Mouse (Mus musculus) hindbrain, embryonic 11.5 days (tissue): Measurements from ENCODE around the gene Caskin1. TPM values are rescaled to one million over a fixed set of nuclear protein-coding genes. Genes with fewer than 3 reads are reported as not detected.
A peak's percentile ranks its signal among the peaks of the same experiment; 100 is the strongest.

Source experiments
- ATAC-seq: fragments of 200-750 bp; cut with Nextera tagmentation; 2 replicates; pipeline ENCODE4 v1.8.0; 2017; ENCODE audit warnings: mild to moderate bottlenecking, moderate TSS enrichment, moderate library complexity; ENCODE audit not compliant: low FRiP score
- DNase-seq: peaks from one replicate; pipeline ENCODE4 v3.0.0-alpha.2; 2015; ENCODE audit warnings: low spot score
- H3K27ac ChIP-seq: fragments of 300-500 bp; sonication (generic); 2 replicates; pipeline ENCODE4 v1.5.1; 2014; ENCODE audit warnings: mild to moderate bottlenecking, low read depth, low read length
- H3K27me3 ChIP-seq: fragments of 300-500 bp; sonication (generic); 2 replicates; pipeline ENCODE4 v1.6.1; 2014; ENCODE audit warnings: mild to moderate bottlenecking, low read length, moderate library complexity, mixed read lengths; ENCODE audit not compliant: control insufficient read depth, insufficient read depth
- H3K36me3 ChIP-seq: fragments of 300-500 bp; sonication (generic); 2 replicates; pipeline ENCODE4 v1.6.1; 2014; ENCODE audit warnings: mild to moderate bottlenecking, low read length, moderate library complexity, mixed read lengths; ENCODE audit not compliant: control insufficient read depth, insufficient read depth
- H3K4me1 ChIP-seq: fragments of 300-500 bp; sonication (generic); replicated peaks from 2 replicates; pipeline ENCODE4 v1.6.1; 2014; ENCODE audit warnings: low read length, mixed read lengths; ENCODE audit not compliant: control insufficient read depth, insufficient read depth
- H3K4me2 ChIP-seq: fragments of 300-500 bp; sonication (generic); replicated peaks from 2 replicates; pipeline ENCODE4 v1.6.1; 2014; ENCODE audit warnings: mild to moderate bottlenecking, low read depth, low read length
- H3K4me3 ChIP-seq: fragments of 300-500 bp; sonication (generic); 2 replicates; pipeline ENCODE4 v1.5.1; 2014; ENCODE audit warnings: low read depth, low read length
- H3K9ac ChIP-seq: fragments of 300-500 bp; sonication (generic); 2 replicates; pipeline ENCODE4 v1.6.1; 2014; ENCODE audit warnings: low read depth, low read length
- H3K9me3 ChIP-seq: fragments of 300-500 bp; sonication (generic); 2 replicates; pipeline ENCODE4 v1.6.1; 2016; ENCODE audit warnings: low read length; ENCODE audit not compliant: control insufficient read depth
- WGBS: fragments of 180-500 bp; shearing (Covaris S2); extraction: QIAGEN DNeasy Blood & Tissue Kit; methylation state at CpG from one replicate; pipeline ENCODE4 v1.1.7; 2014; 5-methylcytosine and 5-hydroxymethylcytosine counted together
- polyA plus RNA-seq: library from polyadenylated mRNA; unstranded; fragments of >200 nt; fragmentation: Nextera tagmentation; extraction: Ambion mirVana; gene quantifications from 2 replicates; pipeline ENCODE4 v1.2.1, GENCODE M21; 2014

Gene Caskin1
- polyA plus RNA-seq, 1 experiment from 2014 or later: 9.2 TPM

DNA sequence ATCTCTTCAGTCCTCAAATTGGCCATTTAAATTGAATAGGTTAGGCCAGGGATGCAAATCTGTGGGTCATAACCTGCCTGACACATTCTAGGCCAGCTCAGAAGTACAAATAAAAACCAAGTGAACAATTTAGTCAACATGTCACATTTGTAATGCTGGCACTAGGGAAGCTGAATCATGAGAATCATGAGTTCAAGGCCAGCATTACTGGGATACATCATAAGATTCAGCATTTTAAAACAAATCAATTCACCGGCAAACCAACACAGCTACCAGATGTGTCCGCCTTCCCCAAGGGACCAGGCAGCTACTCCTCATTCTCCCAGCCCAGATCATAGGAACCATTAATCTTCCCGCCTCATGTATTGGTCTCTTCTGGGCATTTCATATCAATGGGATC, 4.9 kb upstream of the Caskin1 start:
- no peak for DNase-seq
- Histone ChIP-seq H3K27me3 (no peaks in the 10 kb centered on the region), H3K36me3 (no peaks in the 10 kb centered on the region), H3K4me2 (no peak overlapping the region), H3K4me3 (no peak overlapping the region), H3K9ac (no peak overlapping the region), H3K4me1 (peaks cover 4% of the 10 kb centered on the region), H3K9me3 (no peaks in the 10 kb centered on the region), H3K27ac (no peak overlapping the region)
- 72% methylated on average over 3 of the region's 3 CpGs for WGBS
- no peak for ATAC-seq

DNA sequence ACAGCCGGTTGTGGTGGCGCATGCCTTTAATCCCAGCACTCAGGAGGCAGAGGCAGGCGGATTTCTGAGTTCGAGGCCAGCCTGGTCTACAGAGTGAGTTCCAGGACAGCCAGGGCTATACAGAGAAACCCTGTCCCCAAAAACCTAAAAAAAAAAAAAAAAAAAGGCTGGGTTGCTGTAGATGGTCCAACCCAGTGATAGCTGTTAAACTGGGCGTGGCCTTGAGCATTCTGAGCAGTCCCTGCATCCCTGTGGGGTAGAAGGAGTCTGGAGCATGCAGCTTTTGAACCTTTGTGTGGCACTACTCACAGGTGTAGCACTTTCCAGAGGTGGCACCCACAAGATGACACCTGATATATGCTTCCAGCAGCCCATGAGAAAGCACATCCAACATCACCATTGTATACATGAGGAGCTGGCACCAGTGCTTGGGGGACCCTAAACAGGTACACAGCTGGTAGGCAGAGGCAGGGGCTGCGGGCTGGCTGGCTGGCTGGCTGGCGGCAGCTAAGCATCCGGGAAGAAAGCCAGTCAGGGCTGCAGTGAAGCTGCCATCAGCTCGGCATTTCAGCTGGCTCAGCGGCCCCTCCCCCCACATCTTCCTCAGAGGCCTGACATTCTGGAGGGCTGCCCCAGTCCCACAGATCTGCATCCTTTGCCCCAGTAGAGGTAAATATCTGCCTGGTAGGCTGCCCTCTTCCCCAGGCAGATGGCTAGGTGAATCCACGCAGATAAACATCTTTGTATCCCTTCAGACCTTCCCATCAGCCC, 3.1 kb upstream of the Caskin1 start:
- Histone ChIP-seq H3K27me3 (no peaks in the 10 kb centered on the region), H3K4me1 (peaks cover 12% of the 10 kb centered on the region), H3K9me3 (no peaks in the 10 kb centered on the region), H3K36me3 (no peaks in the 10 kb centered on the region), H3K9ac (peak overlapping the region; percentile 40; the same call in 1 of the 2 replicates), H3K27ac (peak overlapping the region; percentile 51; the same call in 1 of the 2 replicates), H3K4me2 (no peak overlapping the region), H3K4me3 (no peak overlapping the region)
- DNase-seq: peak; percentile 38
- 52% methylated on average over 11 of the region's 11 CpGs for WGBS
- no peak for ATAC-seq

GRCm38 (mm10) chr17:24488662-24489264, 362 bp downstream of the Caskin1 start:
- peak; percentile 72 for DNase-seq
- under 1% methylated on average over 34 of the region's 81 CpGs for WGBS

DNA sequence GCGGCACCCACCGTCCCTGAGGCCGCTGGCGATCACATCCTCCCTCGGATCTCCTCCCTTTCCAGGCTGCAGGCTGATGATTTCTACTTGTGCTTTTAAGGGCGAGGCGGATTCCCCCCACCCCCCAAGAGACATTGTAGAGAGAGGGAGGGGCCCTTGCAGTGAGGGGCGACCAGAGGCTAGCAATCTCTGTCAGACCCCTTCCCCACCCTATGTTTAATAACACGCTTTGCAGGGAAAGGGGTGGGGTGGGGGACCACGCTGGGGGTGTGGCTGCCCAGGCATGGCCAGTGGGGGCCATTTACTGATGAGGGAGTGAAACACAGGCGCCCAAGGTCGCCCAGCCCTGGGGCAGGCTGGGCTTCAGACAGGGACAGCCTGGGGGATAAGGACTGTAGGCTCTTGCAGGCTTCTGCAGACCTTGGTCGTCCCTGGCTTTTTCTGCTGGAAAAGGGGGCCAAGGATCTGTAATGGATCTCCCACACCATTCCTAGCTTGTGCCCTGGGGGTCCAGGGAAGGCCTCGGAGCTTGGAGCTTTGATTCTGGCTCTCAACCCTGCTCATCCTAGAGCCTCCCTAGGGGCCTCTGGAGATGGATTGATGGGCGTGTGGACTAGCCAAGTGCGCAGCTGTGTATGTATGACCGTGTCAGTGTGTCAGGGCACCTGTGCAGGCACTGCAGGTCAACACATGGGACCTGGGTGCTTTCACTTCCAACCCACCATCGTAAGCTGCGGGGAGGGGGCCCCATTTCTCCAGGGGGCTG, 1.0 kb downstream of the Caskin1 start:
- Histone ChIP-seq H3K9me3 (no peaks in the 10 kb centered on the region), H3K4me1 (peaks cover 12% of the 10 kb centered on the region), H3K36me3 (no peaks in the 10 kb centered on the region), H3K4me2 (peak overlapping the region; percentile 91), H3K27ac (peak overlapping the region; percentile 92), H3K4me3 (peak overlapping the region; percentile 75), H3K27me3 (no peaks in the 10 kb centered on the region), H3K9ac (peak overlapping the region; percentile 71)
- ATAC-seq (peak; percentile 68), DNase-seq (peak; percentile 58)
- WGBS: 16% methylated on average over 16 of the region's 19 CpGs

More at GRCm38 (mm10) chr17:24488662-24489264, 362 bp downstream of the Caskin1 start:
- Histone ChIP-seq H3K9ac (peak overlapping the region; percentile 71), H3K4me1 (peaks cover 12% of the 10 kb centered on the region), H3K27me3 (no peaks in the 10 kb centered on the region), H3K9me3 (no peaks in the 10 kb centered on the region), H3K27ac (peak overlapping the region; percentile 92), H3K36me3 (no peaks in the 10 kb centered on the region), H3K4me2 (peak overlapping the region; percentile 91), H3K4me3 (peak overlapping the region; percentile 75)
- peak; percentile 79 for ATAC-seq

GRCm38 (mm10) chr17:24490399-24490798, 2.0 kb downstream of the Caskin1 start:
- H3K4me3 ChIP-seq: no peak overlapping the region
- WGBS: 77% methylated on average over 4 of the region's 4 CpGs
- ATAC-seq: no peak
- no peaks in the 10 kb centered on the region for H3K9me3 ChIP-seq
- H3K36me3 ChIP-seq: no peaks in the 10 kb centered on the region
- no peak overlapping the region for H3K4me2 ChIP-seq
- H3K4me1 ChIP-seq: peaks cover 10% of the 10 kb centered on the region
- H3K27me3 ChIP-seq: no peaks in the 10 kb centered on the region
- H3K27ac ChIP-seq: no peak overlapping the region
- no peak overlapping the region for H3K9ac ChIP-seq
- DNase-seq: peak; percentile 38

- Histone ChIP-seq H3K27me3 (no peaks in the 10 kb centered on the region), H3K4me3 (no peak overlapping the region), H3K27ac (no peak overlapping the region), H3K4me1 (peaks cover 2% of the 10 kb centered on the region; the same call in 1 of the 2 replicates), H3K36me3 (no peaks in the 10 kb centered on the region), H3K9me3 (no peaks in the 10 kb centered on the region), H3K4me2 (no peak overlapping the region), H3K9ac (no peak overlapping the region)
- WGBS: 36% methylated on average over 2 of the region's 2 CpGs
- ATAC-seq (0 out of 2 replicates have a peak, but pooled peaks have one; percentile 26), DNase-seq (peak; percentile 72)
Measured at GRCm38 (mm10) chr17:24494627-24495335, 6.4 kb downstream of the Caskin1 start.

GRCm38 (mm10) chr17:24495443-24495842, 7.0 kb downstream of the Caskin1 start:
- Histone ChIP-seq H3K4me3 (no peak overlapping the region), H3K4me2 (no peak overlapping the region), H3K9ac (no peak overlapping the region), H3K27ac (no peak overlapping the region), H3K4me1 (no peaks in the 10 kb centered on the region), H3K27me3 (no peaks in the 10 kb centered on the region), H3K36me3 (no peaks in the 10 kb centered on the region), H3K9me3 (no peaks in the 10 kb centered on the region)
- ATAC-seq (no peak), DNase-seq (no peak)
- WGBS: 82% methylated on average over 3 of the region's 3 CpGs

DNA sequence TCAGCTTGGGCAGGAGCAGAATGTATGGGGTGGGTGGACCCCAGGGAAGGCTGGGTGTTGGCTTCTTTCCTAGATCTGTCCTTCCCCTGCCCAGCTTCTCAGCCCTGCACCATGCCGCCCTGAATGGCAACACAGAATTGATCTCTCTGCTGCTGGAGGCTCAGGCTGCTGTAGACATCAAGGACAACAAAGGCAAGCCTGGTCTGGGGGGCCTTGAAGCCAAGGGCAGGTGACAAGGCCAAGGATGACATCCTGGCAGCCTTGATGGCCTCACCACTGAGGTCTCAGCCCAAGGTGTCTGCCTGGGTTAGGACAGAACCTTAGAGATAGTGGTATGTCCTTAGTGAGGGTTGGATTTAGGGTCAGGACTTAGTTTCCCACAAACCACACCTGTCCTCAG, 7.6 kb downstream of the Caskin1 start:
- Histone ChIP-seq H3K27me3 (no peaks in the 10 kb centered on the region), H3K4me3 (no peak overlapping the region), H3K9ac (no peak overlapping the region), H3K27ac (no peak overlapping the region), H3K4me2 (no peak overlapping the region), H3K36me3 (no peaks in the 10 kb centered on the region), H3K9me3 (no peaks in the 10 kb centered on the region), H3K4me1 (no peaks in the 10 kb centered on the region)
- ATAC-seq (no peak), DNase-seq (no peak)
- 93% methylated on average over 1 of the region's 1 CpGs for WGBS
